Mouse (Mus musculus) R1 (cell line): Measurements from ENCODE around the gene Ccdc120.

Experiments
- DNase-seq: peaks from one replicate; pipeline ENCODE4 v3.0.0-alpha.2; 2018; ENCODE audit warnings: low read depth, low spot score

Ccdc120 gene

DNA sequence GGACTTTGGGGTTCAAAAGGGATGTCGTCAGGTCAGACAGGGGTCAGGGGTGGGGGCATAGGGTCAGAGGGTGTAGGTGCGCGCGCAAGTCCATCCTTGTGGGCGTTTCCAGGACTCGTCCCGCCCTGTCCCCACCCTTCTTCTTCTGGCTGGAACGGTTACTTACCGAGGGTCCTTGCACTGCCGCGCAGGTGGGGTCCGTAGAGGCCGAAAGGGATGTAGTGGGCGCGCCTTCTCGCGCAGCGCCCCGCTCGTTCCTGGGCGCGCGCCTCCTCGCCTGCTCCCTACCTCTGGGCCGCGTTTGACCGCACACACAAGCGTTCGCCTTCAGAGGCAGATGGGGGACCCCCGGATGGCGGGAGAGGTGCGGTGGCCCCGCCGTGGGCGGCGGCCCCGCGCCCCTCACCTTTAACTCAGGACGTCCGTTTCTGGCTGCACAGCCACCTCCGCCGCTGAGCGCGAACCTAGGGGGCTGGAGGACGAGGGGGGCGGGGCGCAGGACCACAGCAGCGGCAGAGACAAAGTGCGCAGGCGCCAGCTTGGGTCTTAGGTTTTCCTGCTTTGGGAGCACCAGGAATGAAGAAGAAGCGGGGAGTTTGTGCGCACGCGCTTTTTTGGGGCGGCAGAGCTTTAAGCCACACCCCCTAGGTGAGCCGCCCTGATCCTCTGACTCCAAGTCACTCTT lies at the start of gene Ccdc120:
TSS of gene Ccdc120 (minus strand) at position 474 of the 685 bp plus-strand sequence.
- DNase-seq: peak; percentile 95

DNA sequence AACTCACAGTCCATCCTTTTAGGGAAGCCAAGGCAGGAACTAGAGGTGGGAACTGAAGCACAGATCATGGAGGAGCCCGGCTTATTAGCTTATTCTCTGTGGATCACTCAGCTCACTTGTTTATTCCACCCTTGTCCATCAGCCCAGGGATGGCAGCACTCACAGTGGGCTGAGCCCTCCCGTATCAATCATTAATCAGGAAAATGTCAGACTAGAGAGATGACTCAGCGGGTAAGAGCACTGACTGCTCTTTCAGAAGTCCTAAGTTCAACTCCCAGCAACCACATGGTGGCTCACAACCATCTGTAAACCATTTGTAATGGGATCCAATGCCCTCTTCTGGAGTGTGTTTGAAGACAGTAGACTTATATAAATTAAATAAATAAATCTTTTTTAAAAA lies 46.6 kb upstream of the Ccdc120 start:
- no peak for DNase-seq

DNA sequence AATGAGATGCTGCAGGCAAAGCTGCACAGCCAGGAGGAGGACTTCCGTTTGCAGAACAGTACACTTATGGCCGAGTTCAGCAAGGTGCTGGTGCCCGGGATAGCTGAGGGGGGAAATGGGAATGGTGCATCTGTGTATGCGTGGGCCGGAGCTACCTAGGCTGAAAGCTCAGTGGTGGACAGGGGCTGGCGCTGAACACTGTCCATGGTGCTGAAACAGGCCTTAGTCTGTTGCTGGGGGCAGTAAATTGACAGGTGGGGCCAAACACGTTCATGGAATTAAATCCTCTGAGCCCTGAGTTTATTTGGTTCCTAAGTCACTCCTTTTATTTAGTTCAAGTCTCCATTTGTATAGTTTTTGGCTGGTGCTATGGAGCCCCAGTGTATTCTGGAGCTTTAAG lies 44.3 kb upstream of the Ccdc120 start:
- peak; percentile 49 for DNase-seq

DNA sequence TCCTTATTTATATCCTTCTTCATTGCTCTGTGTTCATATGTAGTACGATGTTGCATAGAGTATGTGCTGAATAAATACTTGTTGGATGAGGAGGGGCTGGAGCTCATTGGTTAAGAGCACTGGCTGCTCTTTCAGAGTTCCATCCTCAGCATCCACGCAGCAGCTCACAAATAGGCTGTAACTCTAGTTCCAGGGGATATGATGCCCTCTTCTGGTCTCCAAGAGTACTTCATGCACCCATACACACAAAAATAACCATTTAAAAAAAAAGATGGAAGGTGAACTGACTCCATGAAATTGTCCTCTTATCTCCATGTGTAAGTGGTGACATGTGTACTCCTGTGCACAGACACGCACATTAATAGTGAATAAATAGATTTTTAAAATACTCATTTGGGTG lies 42.7 kb upstream of the Ccdc120 start:
- peak; percentile 60 for DNase-seq

DNA sequence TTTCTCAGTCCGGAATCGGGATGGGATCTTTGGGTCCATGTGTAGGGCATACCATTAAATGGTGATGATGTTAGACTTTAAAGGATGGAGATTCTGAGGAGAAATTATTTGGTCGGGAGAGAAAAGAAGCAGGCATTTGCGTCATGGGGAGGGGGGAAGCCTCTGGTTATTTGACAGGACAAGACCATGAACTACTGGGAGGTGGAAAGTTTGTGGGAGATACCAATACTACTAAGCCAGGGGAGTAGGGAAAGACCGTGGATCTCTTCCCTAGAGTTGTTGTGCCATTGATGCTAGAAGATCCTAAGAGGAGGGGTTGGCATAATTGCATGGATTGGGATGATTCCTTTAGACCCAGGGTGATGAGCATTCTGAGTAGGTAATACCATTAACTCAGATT lies 39.6 kb upstream of the Ccdc120 start:
- DNase-seq: peak; percentile 15

DNA sequence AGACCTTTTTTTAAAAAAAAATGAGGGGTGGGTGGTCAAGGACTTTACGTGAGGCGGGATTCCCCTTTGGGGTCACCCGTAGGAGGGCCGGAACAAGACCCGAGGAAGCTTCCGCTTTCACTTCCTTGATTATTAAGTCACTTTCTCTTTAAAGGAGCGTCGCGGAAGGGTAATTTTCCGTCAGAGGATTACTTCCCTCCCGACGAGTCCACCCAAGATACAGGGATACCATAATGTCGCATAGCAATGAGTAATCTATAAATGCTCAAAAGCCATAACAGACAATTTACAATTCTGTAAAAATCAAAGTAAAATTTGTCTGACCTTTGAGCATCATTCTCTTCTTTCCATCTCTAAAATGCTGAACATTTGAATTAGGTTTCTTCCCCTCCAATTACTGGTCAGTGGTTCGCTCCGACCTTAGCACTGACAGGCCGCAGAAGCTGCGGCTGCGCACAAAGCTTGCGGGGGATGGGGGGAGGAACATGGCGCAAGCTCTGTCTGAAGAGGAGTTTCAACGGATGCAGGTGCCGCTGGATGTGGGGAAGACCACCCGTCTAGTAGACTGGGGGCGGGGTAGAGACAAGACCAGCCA lies 38.9 kb upstream of the Ccdc120 start, which contains the start of gene Gripap1:
TSS of gene Gripap1 (plus strand) at position 224 of the 595 bp plus-strand sequence.
- DNase-seq: peak; percentile 92

DNA sequence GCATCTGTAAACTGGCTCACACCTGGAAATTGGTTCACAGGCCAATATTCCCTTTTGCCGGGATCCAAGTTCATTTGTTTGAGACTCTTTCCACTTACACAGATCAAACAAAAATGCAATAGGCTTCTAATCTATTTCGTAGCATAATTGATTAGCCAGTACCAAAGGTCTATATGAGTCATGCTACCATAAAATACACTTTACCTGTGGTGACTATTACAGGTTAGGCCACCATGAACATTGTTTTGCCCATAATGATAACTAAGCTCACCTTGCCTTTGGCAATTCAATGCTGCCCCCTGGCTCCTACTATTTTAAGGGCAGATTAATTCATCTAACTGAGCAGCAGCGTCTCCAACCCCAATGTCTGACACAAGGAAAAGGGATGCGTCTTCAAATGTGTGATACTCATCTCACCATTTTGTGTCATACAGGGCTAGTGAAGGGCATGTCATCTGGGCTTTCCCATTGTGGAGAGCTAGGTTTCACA lies 31.9 kb upstream of the Ccdc120 start:
- no peak for DNase-seq

DNA sequence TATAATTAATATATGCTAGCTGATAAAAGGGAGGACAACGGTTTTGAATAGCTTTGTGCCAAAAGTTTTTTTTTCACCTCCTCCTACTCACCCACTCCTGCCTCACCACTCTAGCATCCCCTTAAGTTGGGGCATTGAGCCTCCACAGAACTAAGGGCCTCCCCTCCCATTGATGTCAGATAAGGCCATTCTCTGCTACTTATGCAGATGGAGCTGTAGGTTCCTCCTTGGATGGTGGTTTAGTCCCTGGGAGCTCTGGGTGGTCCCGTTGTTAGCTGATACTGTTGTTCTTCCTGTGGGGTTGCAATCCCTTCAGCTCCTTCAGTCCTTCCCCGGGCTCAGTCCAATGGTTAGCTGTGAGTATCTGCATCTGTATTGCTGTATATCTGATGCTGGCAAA lies 28.6 kb upstream of the Ccdc120 start:
- no peak for DNase-seq

DNA sequence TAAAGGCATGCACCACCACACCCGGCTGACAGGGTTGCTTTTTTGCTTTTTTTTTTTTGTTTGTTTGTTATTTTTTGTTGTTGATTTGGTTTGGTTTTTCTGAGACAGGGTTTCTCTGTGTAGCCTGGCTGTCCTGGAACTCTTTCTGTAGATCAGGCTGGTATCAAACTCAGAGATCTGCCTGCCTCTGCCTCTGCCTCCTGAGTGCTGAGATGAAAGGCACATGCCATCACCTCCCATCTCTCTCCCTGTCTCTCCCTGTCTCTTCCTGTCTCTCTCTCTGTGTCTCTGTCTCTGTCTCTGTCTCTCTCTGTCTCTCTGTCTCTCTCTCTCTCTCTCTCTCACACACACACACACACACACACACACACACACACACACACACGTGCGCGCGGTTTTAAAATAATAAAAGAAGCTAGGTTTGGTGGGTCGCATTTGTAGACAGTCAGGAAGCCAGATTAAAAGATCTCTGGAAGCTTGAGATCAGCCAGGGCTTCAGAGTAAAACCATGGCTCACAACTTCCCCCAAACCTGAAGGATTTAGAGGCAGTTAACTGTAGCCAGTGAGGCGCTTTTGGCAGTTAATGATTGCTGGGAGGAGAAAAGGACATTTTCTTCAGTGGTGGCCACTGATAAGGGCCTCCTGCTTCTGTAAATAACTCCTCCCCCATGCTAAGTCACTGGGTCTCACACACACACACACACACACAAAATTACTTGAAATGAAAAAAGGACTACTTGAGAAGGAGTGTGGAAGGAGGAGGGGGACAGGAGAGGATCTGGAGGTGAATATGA lies 27.9 kb upstream of the Ccdc120 start:
- no peak for DNase-seq

DNA sequence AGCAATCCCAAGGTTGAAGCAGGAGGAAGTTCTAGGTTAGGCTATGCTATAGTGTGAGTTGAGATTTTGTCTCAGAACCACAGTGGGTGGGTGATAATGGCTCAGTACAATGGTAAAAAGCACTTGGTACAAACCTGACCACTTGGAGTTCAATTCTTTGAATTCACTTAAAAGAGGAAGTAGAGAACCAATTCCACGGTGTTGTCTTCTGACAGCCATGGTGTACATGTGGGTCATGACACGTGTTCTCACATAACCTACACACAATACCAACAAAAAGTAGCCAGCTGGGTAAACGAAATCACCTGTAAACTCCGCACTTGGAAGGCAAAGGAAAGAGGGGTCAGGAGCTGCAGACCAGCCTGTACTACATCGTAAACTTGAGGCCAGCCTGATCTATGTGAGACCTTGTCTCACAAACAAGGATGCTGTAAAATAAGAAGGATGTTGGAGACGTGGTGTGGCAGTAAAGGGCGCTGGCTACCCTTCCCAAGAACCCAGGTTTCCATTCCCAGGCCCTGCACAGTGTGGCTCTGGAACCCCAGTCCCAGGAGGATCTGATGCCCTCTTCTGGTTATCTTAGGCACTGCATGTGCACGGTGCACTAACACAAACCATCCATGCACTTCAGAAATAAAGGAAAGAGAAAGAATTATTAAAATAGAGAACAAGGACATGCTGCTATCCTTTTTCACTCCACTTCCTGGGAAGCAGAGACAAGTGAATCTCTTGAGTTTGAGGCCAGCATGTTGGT lies 25.8 kb upstream of the Ccdc120 start:
- DNase-seq: peak; percentile 62

DNA sequence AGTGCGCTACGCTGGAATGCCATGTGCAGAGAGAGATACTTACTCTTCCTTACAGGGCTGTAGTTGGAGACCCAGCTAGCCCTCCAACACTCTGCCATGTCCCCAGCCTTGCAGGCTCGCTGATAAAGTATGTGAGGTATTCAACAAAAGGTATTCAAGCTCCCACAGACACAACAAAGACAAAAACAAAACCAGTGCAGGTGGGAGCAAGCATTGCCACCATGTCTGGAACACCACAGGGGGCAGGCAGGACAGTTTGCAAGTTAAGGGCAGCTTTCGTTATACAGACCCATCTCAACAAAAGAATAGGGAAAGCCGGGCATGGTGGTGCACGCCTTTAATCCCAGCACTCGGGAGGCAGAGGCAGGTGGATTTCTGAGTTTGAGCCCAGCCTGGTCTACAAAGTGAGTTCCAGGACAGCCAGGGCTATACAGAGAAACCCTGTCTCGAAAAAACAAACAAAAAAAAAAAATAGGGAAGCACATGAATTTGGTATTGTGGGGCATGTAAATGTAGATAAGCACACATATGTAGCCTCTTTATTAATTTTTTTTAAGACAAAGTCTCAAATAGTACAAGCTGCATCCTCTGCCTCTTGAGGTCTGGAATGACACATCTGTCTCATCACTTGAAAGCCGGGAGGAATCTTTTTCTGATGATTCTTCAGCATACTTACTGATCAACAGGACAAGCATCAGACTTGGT lies 24.9 kb upstream of the Ccdc120 start:
- peak; percentile 67 for DNase-seq

DNA sequence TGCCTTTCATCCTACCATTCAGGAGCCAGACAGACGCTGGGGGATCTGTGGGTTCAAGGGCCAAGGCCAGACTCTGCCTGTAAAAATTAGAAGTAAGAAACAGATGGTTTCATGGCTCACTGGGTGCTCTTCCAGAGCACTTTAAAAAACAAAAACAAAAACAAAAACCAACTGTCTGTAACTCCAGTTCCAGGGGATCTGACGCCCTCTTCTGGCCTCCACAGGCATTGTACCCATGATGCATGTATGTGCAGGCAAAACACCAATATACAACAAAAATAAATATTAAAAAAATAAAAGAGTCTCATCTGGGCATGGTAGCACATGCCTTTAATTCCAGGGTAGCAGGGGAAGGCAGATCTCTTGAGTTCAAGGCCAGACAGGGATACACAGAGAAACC lies 22.1 kb upstream of the Ccdc120 start:
- DNase-seq: no peak

DNA sequence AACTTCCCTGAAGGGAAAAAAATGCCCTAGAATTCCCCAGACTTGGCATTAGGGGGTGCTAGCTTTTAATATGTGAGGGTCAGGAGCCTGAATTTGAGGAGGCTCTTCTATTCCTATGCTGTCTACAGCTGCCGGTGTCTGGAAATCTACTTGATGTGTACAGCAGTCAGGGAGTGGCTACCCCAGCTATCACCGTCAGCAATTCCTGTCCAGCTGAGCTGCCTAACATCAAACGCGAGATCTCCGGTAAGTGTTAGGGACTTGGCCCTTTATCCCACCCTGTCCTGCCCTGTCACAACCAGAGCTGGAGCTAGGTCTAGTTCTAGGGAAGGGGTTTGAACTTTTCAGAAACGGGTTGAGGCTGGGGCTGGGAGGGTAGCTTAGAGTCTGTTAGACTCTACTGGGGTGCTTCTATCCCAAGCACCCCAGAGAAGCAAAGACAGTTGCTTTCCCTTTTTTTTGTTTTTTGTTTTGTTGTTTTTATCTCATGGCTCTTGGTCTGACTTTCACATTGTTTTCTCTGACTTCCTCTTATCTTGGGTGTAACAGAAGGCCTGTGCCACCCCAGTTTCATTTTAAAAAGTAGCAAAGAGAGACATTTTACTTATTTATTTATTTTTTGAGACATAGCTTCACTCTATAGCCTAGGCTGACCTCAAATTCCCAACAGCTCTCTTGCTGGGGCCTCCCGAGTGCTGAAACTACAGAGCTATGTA lies 18.8 kb upstream of the Ccdc120 start:
- no peak for DNase-seq

DNA sequence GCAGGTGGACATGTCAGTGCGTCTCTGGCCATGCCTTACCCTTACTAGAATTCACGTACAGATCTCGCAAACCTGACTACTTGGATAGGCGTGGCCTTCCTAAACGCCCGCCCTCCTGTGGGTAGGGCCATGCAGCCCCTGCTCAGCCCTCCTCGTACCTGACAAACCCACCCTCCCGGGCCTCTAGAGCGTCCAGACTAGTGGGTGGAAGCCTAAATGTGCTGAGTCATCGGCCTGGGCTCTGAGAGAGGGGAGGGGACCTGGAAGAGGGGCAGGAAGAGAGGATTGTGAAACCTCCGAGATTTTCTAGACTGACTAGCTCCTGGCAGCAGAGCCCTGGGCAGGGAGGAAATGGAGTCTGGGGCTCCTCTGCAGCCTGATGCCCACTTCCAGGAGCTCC lies 15.1 kb upstream of the Ccdc120 start:
- peak; percentile 98 for DNase-seq

DNA sequence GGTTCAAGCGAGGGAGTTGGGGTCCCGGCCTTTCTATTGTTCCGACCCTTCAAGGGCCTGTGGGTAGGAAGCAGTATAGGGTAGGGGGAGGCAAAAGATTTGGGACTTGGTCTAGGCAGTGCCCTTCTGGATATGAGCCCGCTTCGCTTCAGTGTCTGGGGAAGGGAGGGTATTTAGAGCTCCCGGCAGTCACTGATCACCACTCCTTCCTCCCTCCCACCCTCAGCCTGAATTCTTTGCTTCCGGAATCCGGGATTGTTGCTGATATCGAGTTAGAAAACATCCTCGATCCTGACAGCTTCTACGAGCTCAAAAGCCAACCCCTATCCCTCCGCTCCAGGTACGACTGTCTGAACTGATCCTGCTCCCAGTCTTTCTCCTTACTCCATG lies 14.6 kb upstream of the Ccdc120 start:
- DNase-seq: peak; percentile 80

DNA sequence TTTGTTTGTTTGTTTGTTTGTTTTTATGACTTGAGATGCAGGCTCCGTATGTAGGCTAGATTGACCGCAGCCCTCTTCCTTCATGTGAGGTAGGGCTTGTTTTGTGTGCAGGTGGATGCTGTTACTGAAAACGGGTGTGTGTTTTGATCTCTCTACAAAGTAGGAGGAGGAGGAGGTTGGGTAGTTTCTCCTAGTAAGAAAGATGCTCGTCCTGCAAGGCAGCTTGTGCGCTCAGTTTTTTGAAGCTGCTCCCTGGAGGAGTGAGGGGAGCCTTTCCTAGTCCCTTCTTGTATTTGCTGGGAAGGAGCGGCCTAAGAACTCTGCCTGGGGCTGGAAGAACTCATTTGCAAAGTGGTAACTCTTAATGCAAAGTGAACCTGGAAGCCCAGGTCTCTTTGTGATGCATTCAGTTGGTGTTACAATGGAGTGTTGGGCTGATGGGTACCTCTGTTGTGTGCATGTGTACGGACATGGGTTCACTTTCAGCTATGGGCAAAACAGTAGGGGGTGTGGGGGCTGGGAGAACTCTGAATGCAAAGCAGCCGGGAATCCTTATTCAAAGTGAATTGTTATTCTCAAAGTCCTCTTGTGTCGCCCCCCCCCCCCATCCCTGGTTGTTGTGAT lies 14.1 kb upstream of the Ccdc120 start:
- DNase-seq: peak; percentile 95

DNA sequence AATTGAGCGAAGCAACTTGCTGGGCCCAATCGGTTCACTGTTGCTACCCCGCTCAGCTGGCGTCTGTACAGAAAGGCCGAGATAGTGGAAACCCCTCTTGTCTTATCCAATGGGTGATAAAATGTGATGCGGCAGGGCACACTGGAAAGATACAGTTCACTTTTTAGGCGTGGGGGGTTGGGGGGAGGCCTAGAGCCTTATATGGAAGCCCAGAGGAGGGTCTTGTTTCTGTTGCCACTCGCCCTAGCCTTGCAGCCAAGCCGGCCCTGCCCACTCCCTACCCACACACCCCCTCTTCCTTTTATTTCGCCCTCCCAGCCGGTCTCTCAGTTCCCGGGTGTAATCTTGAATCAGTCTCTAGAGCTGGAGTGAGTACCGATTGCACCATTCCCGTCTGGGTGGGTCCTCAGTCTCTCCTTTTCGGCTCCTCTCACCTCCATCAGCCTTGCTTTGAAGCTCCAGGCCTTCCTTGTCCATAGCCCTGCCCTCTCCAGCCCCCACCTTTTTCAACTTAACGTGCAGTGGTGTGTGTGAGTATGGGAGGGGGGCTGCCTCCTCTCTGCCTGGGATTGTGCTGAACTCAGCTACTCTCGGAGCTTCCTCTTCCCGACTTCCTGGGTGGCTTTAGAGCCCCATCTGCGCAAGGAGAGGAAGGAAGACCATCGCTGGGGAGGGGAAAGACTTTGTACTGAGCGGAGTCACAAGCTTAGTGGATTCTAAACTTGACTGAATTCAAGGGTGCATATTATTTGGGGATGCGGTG lies 13.1 kb upstream of the Ccdc120 start:
- peak; percentile 69 for DNase-seq

DNA sequence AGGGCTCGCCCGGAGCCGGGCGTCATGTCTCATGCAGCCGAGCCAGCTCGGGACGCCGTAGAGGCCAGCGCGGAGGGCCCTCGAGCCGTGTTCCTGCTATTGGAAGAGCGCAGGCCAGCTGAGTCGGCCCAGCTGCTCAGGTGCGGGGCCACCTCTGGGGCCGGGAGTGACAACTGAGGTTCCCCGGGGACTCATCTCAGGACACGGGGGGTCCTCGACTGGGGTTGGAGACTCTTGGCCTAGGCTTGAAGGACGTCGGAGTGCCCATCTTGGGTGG lies 12.2 kb upstream of the Ccdc120 start:
- DNase-seq: no peak

DNA sequence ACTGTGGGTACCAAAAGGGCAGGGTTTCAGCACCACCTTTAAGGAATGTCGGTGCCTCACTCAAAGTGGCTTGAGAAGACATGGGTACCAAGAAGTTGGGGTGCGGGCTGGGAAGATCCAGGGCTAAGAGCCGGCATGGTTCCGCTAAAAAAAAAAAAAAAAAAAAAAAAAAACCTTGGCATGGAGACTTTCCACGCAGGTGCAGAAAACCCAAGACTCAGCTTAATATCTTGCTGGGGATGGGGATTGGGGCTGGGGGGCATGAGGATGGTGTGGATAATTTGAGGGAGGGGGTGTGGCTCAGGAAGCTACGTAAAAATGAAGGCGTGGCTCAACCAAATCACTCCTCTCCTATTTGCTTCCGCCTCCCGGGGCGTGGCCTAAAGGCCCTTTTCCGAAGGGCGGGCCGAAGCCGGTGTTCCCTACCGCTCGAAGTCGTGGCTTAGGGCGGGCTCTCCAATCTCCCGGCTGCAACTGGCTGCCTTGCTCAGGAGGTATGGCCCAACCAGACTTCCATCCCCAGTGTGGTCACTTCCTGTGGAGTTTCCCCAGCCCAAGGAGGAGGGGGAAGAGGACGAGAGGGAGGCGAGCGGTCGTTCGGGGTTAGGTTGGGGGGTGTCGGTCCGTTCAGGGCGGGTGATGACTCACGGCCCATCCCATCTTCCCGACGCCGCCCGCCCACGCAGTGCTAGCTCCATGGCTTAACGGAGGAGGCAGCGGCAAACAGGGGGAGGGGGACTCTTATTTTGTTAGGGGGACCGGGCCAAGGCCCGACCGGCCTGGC lies 11.6 kb upstream of the Ccdc120 start, which contains the start of gene Tfe3:
TSS of gene Tfe3 (plus strand) at position 424 of the 784 bp plus-strand sequence.
- peak; percentile 96 for DNase-seq
